Mouse (Mus musculus): ENCODE data around the gene Cpeb2.

DNA sequence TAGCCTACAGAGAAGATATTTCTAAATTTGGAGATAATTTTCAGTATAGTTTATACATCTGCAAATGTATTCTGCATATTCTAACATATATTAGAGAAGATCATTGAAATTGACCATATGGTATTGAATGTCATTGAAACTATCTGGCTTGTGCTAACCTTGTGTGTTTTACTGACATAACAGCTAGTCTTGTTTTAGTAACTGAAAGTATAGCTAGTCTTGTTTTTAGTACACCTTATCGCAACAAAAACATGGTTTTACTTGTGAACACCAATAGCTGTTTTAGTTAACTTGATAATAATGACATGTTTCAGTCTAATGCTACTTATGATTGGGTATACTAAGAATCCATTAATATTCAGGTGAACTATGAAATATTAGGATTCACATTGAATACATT, 45.0 kb downstream of the Cpeb2 start:
- TF ChIP-seq CTCF (IDR thresholded peaks at IDR 0.05; ENCODE audit: control insufficient read depth, insufficient read depth, low read length) (no peak), POLR2A (IDR thresholded peaks at IDR 0.05; ENCODE audit: borderline replicate concordance, control insufficient read depth, low read depth, low read length) (no peak)
